Mouse (Mus musculus): Measurements from ENCODE around the gene Stmn3.

The Stmn3 gene

GRCm38 (mm10) chr2:181286629-181287337 is 27.5 kb downstream of the Stmn3 start:
- DNase-seq (ENCODE audit: low spot score in 2 of 2) = no peak

DNA sequence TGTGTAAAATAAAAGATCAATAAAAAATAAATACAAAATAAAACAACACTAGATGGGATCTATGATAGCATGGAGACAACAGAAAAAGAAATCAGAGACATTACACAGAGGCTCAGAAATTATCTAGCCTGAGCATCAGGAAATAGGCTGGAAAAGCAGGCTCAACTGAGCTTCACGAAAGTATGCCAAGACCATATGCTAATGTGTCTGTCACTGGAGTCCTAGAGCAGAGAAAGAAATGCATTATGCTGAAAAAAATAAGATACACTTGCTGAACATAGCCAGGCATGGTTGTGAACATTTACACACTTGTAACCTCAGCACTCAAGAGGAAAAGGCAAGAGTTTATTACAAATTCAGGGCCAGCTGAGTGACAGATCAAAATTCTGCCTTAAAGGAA is 34.3 kb downstream of the Stmn3 start:
- DNase-seq (ENCODE audit: low spot score in 2 of 2) = no peak

GRCm38 (mm10) chr2:181277866-181278265 is 36.4 kb downstream of the Stmn3 start:
- DNase-seq (ENCODE audit: low spot score in 2 of 2) = no peak

DNA sequence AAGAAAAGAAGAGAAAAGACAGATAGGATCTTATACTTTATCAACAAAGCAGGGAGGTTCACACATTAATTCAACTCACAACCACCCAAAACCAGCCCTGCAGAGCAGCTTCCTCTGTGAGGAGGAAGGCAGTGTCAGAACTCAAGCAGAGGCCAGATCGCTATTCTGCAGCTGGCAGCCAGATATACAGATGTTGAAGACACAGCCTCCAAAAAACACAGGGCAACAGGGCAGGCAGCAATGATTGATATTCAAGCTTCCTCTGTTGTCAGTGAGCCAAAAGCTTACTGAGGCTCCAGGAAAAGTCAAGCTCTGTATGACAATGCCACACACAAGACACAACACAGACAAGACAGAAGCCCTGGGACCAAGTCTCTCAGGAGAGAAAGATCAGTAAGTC is 37.5 kb downstream of the Stmn3 start:
- DNase-seq (ENCODE audit: low spot score in 2 of 2) = no peak

GRCm38 (mm10) chr2:181274639-181275038 is 39.7 kb downstream of the Stmn3 start:
- DNase-seq (ENCODE audit: low spot score in 2 of 2) = no peak

DNA sequence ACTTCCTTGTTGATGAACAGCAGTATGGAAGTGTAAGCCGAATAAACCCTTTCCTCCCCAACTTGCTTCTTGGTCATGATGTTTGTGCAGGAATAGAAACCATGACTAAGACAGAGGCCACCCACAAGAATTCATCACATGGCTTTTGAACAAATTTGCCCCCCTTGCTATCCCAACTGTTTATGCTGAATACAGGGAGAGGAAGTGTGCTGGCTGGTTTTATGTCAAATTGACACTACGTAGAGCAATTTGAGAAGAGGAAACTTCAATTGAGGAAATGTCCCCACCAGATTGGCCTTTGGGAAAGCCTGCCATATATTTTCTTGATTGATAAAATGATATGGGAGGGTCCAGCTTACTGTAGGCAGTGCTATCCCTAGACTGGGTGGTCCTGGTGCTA is 40.5 kb downstream of the Stmn3 start:
- no peak for DNase-seq (ENCODE audit: low spot score in 2 of 2)

- DNase-seq (ENCODE audit: low spot score in 2 of 2) = no peak
Observed at GRCm38 (mm10) chr2:181272092-181272491, 42.2 kb downstream of the Stmn3 start.

DNA sequence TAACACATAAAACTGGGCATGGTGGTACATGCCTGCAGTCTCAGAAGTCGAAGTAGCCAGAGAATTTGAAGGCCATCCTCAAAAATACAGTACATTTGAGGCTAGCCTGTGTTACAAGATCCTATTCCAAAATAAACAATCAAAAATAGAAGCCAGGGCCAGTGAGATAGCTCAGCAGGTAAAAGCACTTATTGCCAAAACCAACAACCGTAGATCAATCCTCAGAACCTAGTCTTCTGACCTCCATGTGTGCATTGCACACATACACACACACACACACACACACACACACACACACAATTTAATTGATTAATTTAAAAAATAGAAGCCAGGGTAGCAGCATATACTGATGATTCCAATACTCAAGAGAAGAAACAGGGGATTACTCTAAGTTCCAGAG is 47.5 kb downstream of the Stmn3 start:
- no peak for DNase-seq (ENCODE audit: low spot score in 2 of 2)

Measured in frontal cortex, postnatal 36 days (tissue).